Mouse (Mus musculus): Measurements from ENCODE around the gene Gm14440.
"Not testable (repeated sequence)": the region's sequence is repeated elsewhere in the genome, so short reads cannot be mapped to it uniquely, and the experiment has no call there.

Gene Gm14440

DNA sequence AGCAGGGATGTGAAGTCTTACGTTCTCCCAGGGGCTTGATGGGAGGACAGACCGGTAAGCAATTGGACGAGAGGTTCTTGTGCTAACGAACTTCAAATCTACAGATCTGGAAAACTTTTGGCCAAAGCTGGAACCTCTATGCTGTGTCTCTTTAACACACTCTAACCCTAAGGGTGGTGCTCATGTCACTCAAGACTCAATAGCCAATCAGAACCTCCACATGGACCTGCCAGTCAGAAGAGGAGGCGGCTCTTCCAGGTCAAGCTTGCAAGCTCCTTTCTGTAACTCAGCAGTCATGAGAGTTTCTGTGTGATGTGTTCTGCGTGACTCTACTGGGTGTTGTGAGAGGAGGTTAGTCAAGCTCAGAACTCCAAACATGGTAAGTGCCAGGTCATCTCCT, at the start of gene Gm14440:
Gene Gm14440, plus strand, starts transcription at position 301 of the 400 bp plus-strand sequence.
- DNase-seq = not testable (repeated sequence)

All from thymus, postnatal 36 days (tissue).